Mouse (Mus musculus) liver, embryonic 16.5 days (tissue): ENCODE data around the gene Dnajc6. TPM values are rescaled to one million over a fixed set of nuclear protein-coding genes. Genes with fewer than 3 reads are reported as not detected.

Experiments
- ATAC-seq: fragments of 200-750 bp; cut with Nextera tagmentation; 2 replicates; pipeline ENCODE4 v1.8.0; 2017; ENCODE audit warnings: low read depth, mild to moderate bottlenecking, moderate number of reproducible peaks, moderate library complexity
- H3K27ac ChIP-seq: fragments of 300-500 bp; sonication (generic); 2 replicates; pipeline ENCODE4 v1.5.1; 2014; ENCODE audit warnings: mild to moderate bottlenecking, low read length
- H3K27me3 ChIP-seq: fragments of 300-500 bp; sonication (generic); 2 replicates; pipeline ENCODE4 v1.6.1; 2014; ENCODE audit warnings: low read depth, low read length, mixed read lengths; ENCODE audit not compliant: control insufficient read depth, insufficient read depth
- H3K36me3 ChIP-seq: fragments of 300-500 bp; sonication (generic); 2 replicates; pipeline ENCODE4 v1.6.1; 2014; ENCODE audit warnings: mild to moderate bottlenecking; ENCODE audit not compliant: control insufficient read depth, insufficient read depth
- H3K4me1 ChIP-seq: fragments of 300-500 bp; sonication (generic); 2 replicates; pipeline ENCODE4 v1.6.1; 2014; ENCODE audit warnings: low read depth, low read length, mixed read lengths; ENCODE audit not compliant: control insufficient read depth
- H3K4me2 ChIP-seq: fragments of 300-500 bp; sonication (generic); 2 replicates; pipeline ENCODE4 v1.6.1; 2014; ENCODE audit warnings: low read depth, low read length, mixed read lengths
- H3K4me3 ChIP-seq: fragments of 300-500 bp; sonication (generic); 2 replicates; pipeline ENCODE4 v1.5.1; 2014; ENCODE audit warnings: low read depth, mild to moderate bottlenecking, low read length
- H3K9ac ChIP-seq: fragments of 300-500 bp; sonication (generic); 2 replicates; pipeline ENCODE4 v1.6.1; 2014; ENCODE audit warnings: low read depth, low read length
- H3K9me3 ChIP-seq: fragments of 300-500 bp; sonication (generic); replicated peaks from 2 replicates; pipeline ENCODE4 v1.6.1; 2016; ENCODE audit warnings: low read length; ENCODE audit not compliant: control insufficient read depth
- WGBS: fragments of 180-500 bp; shearing (Covaris S2); extraction: QIAGEN DNeasy Blood & Tissue Kit; methylation state at CpG from one replicate; pipeline ENCODE4 v1.1.7; 2014; ENCODE audit not compliant: insufficient replicate concordance; 5-methylcytosine and 5-hydroxymethylcytosine counted together
- polyA plus RNA-seq: library from polyadenylated mRNA; unstranded; fragments of >200 nt; fragmentation: Nextera tagmentation; extraction: Ambion mirVana; gene quantifications from 2 replicates; pipeline ENCODE4 v1.2.1, GENCODE M21; 2015

Dnajc6 gene
- polyA plus RNA-seq, 1 experiment from 2014 or later = 0.26 TPM

GRCm38 (mm10) chr4:101496188-101496533, 287 bp upstream of the Dnajc6 start:
- peak overlapping the region; percentile 46 for H3K4me3 ChIP-seq
- no peak for ATAC-seq
- H3K27me3 ChIP-seq = peaks cover 40% of the 10 kb centered on the region
- H3K27ac ChIP-seq = no peak overlapping the region
- no peaks in the 10 kb centered on the region for H3K36me3 ChIP-seq
- H3K4me2 ChIP-seq = peak overlapping the region; percentile 65
- WGBS = 2% methylated on average over 28 of the region's 28 CpGs
- H3K9me3 ChIP-seq = no peaks in the 10 kb centered on the region
- no peaks in the 10 kb centered on the region for H3K4me1 ChIP-seq
- no peak overlapping the region for H3K9ac ChIP-seq

DNA sequence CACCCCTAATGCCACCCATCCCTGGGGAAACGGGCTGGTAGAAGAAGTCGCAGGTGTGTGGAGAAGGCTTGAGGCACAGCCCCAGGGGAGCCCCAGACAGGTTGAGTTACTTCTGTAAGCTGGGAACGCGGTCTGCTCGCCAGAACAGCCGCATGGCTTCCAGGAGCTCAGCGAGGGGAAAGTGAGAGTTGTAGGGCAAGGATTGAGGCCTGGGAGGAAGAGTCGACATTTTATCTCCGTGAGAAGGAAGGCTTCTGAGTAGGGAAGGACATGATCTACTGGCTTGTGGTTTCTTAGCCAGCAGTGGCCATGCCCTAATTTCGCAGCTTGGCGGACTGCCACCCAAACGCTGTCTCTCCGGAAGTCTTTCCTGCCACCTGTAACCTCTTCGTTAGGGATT, 888 bp downstream of the Dnajc6 start:
- Histone ChIP-seq H3K9me3 (no peaks in the 10 kb centered on the region), H3K27me3 (peaks cover 40% of the 10 kb centered on the region), H3K4me1 (no peaks in the 10 kb centered on the region), H3K36me3 (no peaks in the 10 kb centered on the region), H3K27ac (no peak overlapping the region), H3K9ac (no peak overlapping the region), H3K4me3 (no peak overlapping the region), H3K4me2 (0 out of 2 replicates have a peak overlapping the region, but pooled peaks have one; percentile 65)
- no peak for ATAC-seq
- 4% methylated on average over 14 of the region's 14 CpGs for WGBS

DNA sequence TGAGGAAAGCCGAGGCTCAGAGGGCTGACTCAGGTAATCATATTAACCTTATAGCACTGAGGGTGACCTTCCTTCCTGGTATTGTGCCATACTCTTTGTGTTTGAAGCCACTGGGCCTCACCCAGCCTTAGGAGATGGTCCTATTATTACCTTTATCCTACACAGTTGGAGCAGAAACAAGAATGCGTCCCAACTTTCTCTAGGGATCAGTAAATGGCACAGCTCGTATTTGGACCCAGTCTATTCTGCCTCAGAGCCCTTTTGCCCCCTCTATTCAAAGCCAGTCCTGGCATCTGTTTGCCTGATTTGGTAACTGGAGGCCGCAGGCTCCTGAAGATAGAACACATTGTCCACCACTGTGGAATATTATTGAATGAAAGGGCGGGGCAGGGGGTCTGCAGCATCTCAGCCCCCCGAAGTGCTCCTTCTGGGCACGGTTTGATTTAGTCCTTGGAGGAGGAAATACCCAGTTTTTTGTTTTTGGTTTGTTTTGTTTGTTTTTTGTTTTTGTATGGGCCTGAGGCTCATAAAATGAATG, 8.1 kb downstream of the Dnajc6 start:
- Histone ChIP-seq H3K9ac (no peak overlapping the region), H3K27ac (no peak overlapping the region), H3K27me3 (peaks cover 13% of the 10 kb centered on the region), H3K9me3 (no peaks in the 10 kb centered on the region), H3K4me1 (no peaks in the 10 kb centered on the region), H3K36me3 (no peaks in the 10 kb centered on the region), H3K4me2 (no peak overlapping the region), H3K4me3 (no peak overlapping the region)
- ATAC-seq = no peak
- WGBS = 57% methylated on average over 7 of the region's 7 CpGs

- H3K27ac ChIP-seq = no peak overlapping the region
- no peak overlapping the region for H3K4me3 ChIP-seq
- H3K9ac ChIP-seq = no peak overlapping the region
- H3K36me3 ChIP-seq = no peaks in the 10 kb centered on the region
- no peak for ATAC-seq
- H3K9me3 ChIP-seq = no peaks in the 10 kb centered on the region
- 57% methylated on average over 2 of the region's 2 CpGs for WGBS
- H3K4me1 ChIP-seq = no peaks in the 10 kb centered on the region
- H3K4me2 ChIP-seq = no peak overlapping the region
- peaks cover 13% of the 10 kb centered on the region for H3K27me3 ChIP-seq
Observed at GRCm38 (mm10) chr4:101505966-101506365, 9.5 kb downstream of the Dnajc6 start.

GRCm38 (mm10) chr4:101506372-101506771, 9.9 kb downstream of the Dnajc6 start:
- H3K36me3 ChIP-seq = no peaks in the 10 kb centered on the region
- H3K4me2 ChIP-seq = no peak overlapping the region
- no peak overlapping the region for H3K4me3 ChIP-seq
- peaks cover 13% of the 10 kb centered on the region for H3K27me3 ChIP-seq
- ATAC-seq = no peak
- H3K4me1 ChIP-seq = no peaks in the 10 kb centered on the region
- no peaks in the 10 kb centered on the region for H3K9me3 ChIP-seq
- H3K9ac ChIP-seq = no peak overlapping the region
- no peak overlapping the region for H3K27ac ChIP-seq

DNA sequence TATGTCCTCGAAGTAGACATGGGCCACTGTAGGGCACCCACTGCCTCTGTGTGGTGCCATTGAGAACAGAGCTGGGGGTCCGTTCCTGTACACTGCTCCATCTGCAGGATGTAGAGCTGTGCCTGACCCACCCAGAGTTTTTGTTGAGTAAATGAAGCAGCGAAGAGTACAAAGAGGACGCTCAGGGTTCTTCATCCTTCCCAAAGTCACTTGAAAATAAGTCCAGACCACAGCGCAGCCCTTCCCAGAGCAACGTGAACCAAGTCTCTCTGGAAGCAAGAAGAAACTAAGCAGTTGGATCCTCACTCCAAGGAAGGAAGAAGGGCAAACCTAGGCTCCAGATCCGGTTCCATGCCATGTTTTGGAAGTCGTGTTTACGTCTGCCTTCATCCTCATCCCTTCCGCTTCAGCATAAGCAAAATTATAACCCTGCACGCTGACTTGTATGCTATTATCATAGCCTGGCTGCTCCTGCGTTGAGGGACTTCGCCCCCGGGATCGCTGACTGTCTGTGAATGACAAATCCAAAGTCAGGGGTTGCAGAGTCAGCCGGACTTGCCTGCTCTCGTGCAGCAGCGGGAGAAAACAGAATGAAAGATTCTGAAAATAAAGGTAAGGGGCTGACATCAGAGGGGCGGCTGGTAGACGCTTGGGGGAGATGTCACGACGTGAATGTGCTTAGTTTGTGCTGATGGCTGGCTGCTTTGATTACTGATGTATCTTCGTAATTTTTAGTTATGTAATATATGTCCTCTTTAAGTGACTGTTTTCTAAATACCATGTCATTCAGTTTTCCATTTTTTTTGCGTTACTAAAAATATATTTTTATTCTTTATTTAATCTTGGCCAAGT, 11.3 kb downstream of the Dnajc6 start:
- Histone ChIP-seq H3K27me3 (peaks cover 13% of the 10 kb centered on the region), H3K9ac (no peak overlapping the region), H3K27ac (no peak overlapping the region), H3K4me2 (peak overlapping the region; percentile 44), H3K4me1 (no peaks in the 10 kb centered on the region), H3K36me3 (no peaks in the 10 kb centered on the region), H3K4me3 (peak overlapping the region; percentile 46), H3K9me3 (no peaks in the 10 kb centered on the region)
- ATAC-seq = no peak
- 9% methylated on average over 24 of the region's 24 CpGs for WGBS

- no peaks in the 10 kb centered on the region for H3K36me3 ChIP-seq
- no peak for ATAC-seq
- H3K4me3 ChIP-seq = peak overlapping the region; percentile 46
- no peak overlapping the region for H3K9ac ChIP-seq
- H3K9me3 ChIP-seq = no peaks in the 10 kb centered on the region
- H3K4me2 ChIP-seq = peak overlapping the region; percentile 54
- H3K27ac ChIP-seq = no peak overlapping the region
- WGBS = 2% methylated on average over 10 of the region's 10 CpGs
- no peaks in the 10 kb centered on the region for H3K4me1 ChIP-seq
- H3K27me3 ChIP-seq = peaks cover 13% of the 10 kb centered on the region
Observed at GRCm38 (mm10) chr4:101508431-101508830, 12.0 kb downstream of the Dnajc6 start.

DNA sequence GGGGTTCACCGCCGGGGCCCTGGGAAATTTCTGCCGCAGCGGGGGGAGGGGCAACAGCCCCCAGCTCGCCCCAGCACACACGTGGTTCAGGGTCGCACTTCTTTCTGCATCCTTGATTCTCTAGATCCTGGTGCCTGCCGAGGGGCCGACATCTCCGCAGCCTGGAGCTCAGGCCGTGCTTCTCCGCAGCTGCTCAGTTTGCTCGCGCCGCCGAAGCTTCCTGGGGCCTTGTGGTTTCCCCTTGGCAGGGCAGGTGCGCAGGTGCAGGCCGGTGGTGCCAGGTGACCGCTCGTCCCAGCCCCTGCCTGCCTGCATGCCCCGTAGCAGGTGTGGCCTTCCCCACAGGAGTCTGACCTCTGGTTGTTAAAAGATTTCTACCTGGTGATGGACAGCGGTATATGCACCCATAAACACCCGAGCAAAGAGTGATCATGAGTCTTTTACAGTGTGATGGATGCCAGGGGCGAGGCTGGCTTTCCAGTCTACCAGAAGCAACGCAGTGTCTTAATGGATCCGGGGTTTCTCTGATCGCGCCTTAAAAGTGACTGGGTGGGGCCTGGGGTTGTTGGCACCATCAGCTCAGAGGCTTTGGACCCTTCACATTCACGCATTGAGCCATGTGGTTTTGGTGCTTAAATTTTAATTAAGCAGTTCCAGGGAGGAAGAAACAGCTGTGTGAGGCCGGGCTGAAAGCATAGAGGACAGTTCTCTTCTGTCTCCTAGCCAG, 12.6 kb downstream of the Dnajc6 start:
- ATAC-seq = no peak
- H3K9ac ChIP-seq = no peak overlapping the region; the same call in 1 of the 2 replicates
- 10% methylated on average over 30 of the region's 30 CpGs for WGBS

More for the DNA sequence above, 12.6 kb downstream of the Dnajc6 start:
- Histone ChIP-seq H3K9me3 (no peaks in the 10 kb centered on the region), H3K27me3 (peaks cover 13% of the 10 kb centered on the region), H3K4me1 (no peaks in the 10 kb centered on the region), H3K4me2 (peak overlapping the region; percentile 54), H3K36me3 (no peaks in the 10 kb centered on the region), H3K27ac (no peak overlapping the region), H3K4me3 (peak overlapping the region; percentile 46)
